Mouse (Mus musculus): ENCODE measurements at regions not wholly inside any gene's neighbourhood (a gene's known extent, or its start where the extent isn't known, plus 50 kb on each side); places are given as distances from the start of the nearest gene placed in this dataset.

- no peak for DNase-seq (ENCODE audit: low read depth, low spot score)
- Histone ChIP-seq H3K9me3 (ENCODE audit: control insufficient read depth, insufficient read depth, low read depth, low read length) (no peaks in the 10 kb centered on the region), H3K27ac (ENCODE audit: insufficient read depth, low read depth, low read length, poor library complexity, severe bottlenecking) (no peak overlapping the region; the same call in 1 of the 2 replicates), H3K4me1 (ENCODE audit: control insufficient read depth in 2 of 2, insufficient read depth in 2 of 2, low read length in 2 of 2, poor library complexity in 1 of 2) (no peaks in the 10 kb centered on the region), H3K36me3 (ENCODE audit: control insufficient read depth, insufficient read depth, low read length, poor library complexity, severe bottlenecking) (no peaks in the 10 kb centered on the region), H3K4me3 (ENCODE audit: insufficient read depth in 1 of 2, low read depth in 1 of 2, low read length in 2 of 2, poor library complexity in 1 of 2, severe bottlenecking in 1 of 2) (no peak overlapping the region), H3K9ac (ENCODE audit: insufficient read depth, low read depth, low read length, poor library complexity, severe bottlenecking) (no peak overlapping the region)
- in situ Hi-C loops (cut with MboI; ENCODE audit: low sequenced_read_pairs in 2 of 2, unreplicated experiment in 2 of 2), result loop anchor here in 1 of 2 experiments (25.0 kb wide), 2 partner anchors 265 to 415 kb away; partner anchors contain the start of gene Bcl2l14
- TF ChIP-seq ZNF384 (IDR thresholded peaks at IDR 0.05; ENCODE audit: low read depth, low read length), result no peak
- TF ChIP-seq MAFK (IDR thresholded peaks at IDR 0.05; ENCODE audit: insufficient read depth, low read depth, low read length), result no peak
- TF ChIP-seq ZC3H11A (IDR thresholded peaks at IDR 0.05; ENCODE audit: borderline replicate concordance, low read depth, low read length), result no peak
- no peak for TF ChIP-seq CHD2 (IDR thresholded peaks at IDR 0.05; ENCODE audit: low read depth, low read length)
- no peak for TF ChIP-seq HCFC1 (IDR thresholded peaks at IDR 0.05; ENCODE audit: borderline replicate concordance, insufficient read depth, low read length)
Observed at GRCm38 (mm10) chr6:133972054-133972705, 63.3 kb upstream of the Etv6 start.

- Histone ChIP-seq H3K9ac (ENCODE audit: insufficient read depth, low read depth, low read length, poor library complexity, severe bottlenecking) (no peak overlapping the region), H3K9me3 (ENCODE audit: control insufficient read depth, insufficient read depth, low read depth, low read length) (no peaks in the 10 kb centered on the region), H3K36me3 (ENCODE audit: control insufficient read depth, insufficient read depth, low read length, poor library complexity, severe bottlenecking) (no peaks in the 10 kb centered on the region), H3K4me1 (ENCODE audit: control insufficient read depth in 2 of 2, insufficient read depth in 2 of 2, low read length in 2 of 2, poor library complexity in 1 of 2) (no peaks in the 10 kb centered on the region), H3K27ac (ENCODE audit: insufficient read depth, low read depth, low read length, poor library complexity, severe bottlenecking) (no peak overlapping the region), H3K4me3 (ENCODE audit: insufficient read depth in 1 of 2, low read depth in 1 of 2, low read length in 2 of 2, poor library complexity in 1 of 2, severe bottlenecking in 1 of 2) (no peak overlapping the region)
- in situ Hi-C loops (cut with MboI; ENCODE audit: low sequenced_read_pairs in 2 of 2, unreplicated experiment in 2 of 2), result loop anchor here in 1 of 2 experiments (25.0 kb wide), 2 partner anchors 264 to 414 kb away; partner anchors contain the start of gene Bcl2l14
- DNase-seq (ENCODE audit: low read depth, low spot score), result no peak
- TF ChIP-seq ZNF384 (IDR thresholded peaks at IDR 0.05; ENCODE audit: low read depth, low read length), result no peak
- TF ChIP-seq HCFC1 (IDR thresholded peaks at IDR 0.05; ENCODE audit: borderline replicate concordance, insufficient read depth, low read length), result no peak
- TF ChIP-seq CHD2 (IDR thresholded peaks at IDR 0.05; ENCODE audit: low read depth, low read length), result no peak
Observed at GRCm38 (mm10) chr6:133973205-133973838, 62.2 kb upstream of the Etv6 start.

DNA sequence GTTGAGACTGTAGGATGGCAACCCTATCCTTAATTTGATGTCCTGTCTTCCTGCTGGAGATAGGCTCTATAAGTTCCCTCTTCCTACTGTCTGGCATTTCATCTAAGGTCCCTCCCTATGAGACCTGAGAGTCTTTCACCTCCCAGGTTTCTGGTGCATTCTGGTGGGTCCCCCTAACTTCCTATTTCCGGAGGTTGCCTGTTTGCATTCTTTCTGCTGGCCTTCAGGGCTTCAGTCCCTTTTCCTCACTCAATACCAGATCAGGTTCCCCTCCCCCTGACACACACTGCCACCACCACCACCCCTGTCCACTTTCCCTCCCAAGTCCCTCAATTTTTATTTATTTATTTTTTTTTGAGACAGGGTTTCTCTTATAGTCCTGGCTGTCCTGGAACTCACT lies 59.5 kb upstream of the Etv6 start:
- TF ChIP-seq HCFC1 (IDR thresholded peaks at IDR 0.05; ENCODE audit: borderline replicate concordance, insufficient read depth, low read length) (no peak), CHD2 (IDR thresholded peaks at IDR 0.05; ENCODE audit: low read depth, low read length) (no peak), MAFK (IDR thresholded peaks at IDR 0.05; ENCODE audit: insufficient read depth, low read depth, low read length) (no peak), ZC3H11A (IDR thresholded peaks at IDR 0.05; ENCODE audit: borderline replicate concordance, low read depth, low read length) (no peak), ZNF384 (IDR thresholded peaks at IDR 0.05; ENCODE audit: low read depth, low read length) (no peak)
- H3K36me3 ChIP-seq (ENCODE audit: control insufficient read depth, insufficient read depth, low read length, poor library complexity, severe bottlenecking), result no peaks in the 10 kb centered on the region
- in situ Hi-C loops (cut with MboI; ENCODE audit: low sequenced_read_pairs in 2 of 2, unreplicated experiment in 2 of 2), result no loop called here
- no peak for DNase-seq (ENCODE audit: low read depth, low spot score)
- no peak overlapping the region for H3K9ac ChIP-seq (ENCODE audit: insufficient read depth, low read depth, low read length, poor library complexity, severe bottlenecking)
- no peak overlapping the region for H3K27ac ChIP-seq (ENCODE audit: insufficient read depth, low read depth, low read length, poor library complexity, severe bottlenecking)
- no peaks in the 10 kb centered on the region for H3K4me1 ChIP-seq (ENCODE audit: control insufficient read depth in 2 of 2, insufficient read depth in 2 of 2, low read length in 2 of 2, poor library complexity in 1 of 2)
- H3K9me3 ChIP-seq (ENCODE audit: control insufficient read depth, insufficient read depth, low read depth, low read length), result no peaks in the 10 kb centered on the region
- no peak overlapping the region for H3K4me3 ChIP-seq (ENCODE audit: insufficient read depth in 1 of 2, low read depth in 1 of 2, low read length in 2 of 2, poor library complexity in 1 of 2, severe bottlenecking in 1 of 2)

GRCm38 (mm10) chr6:133976854-133977253 lies 58.6 kb upstream of the Etv6 start:
- H3K4me3 ChIP-seq (ENCODE audit: insufficient read depth in 1 of 2, low read depth in 1 of 2, low read length in 2 of 2, poor library complexity in 1 of 2, severe bottlenecking in 1 of 2), result no peak overlapping the region
- in situ Hi-C loops (cut with MboI; ENCODE audit: low sequenced_read_pairs in 2 of 2, unreplicated experiment in 2 of 2), result no loop called here

More at GRCm38 (mm10) chr6:133976854-133977253, 58.6 kb upstream of the Etv6 start:
- Histone ChIP-seq H3K9ac (ENCODE audit: insufficient read depth, low read depth, low read length, poor library complexity, severe bottlenecking) (no peak overlapping the region), H3K4me1 (ENCODE audit: control insufficient read depth in 2 of 2, insufficient read depth in 2 of 2, low read length in 2 of 2, poor library complexity in 1 of 2) (no peaks in the 10 kb centered on the region), H3K36me3 (ENCODE audit: control insufficient read depth, insufficient read depth, low read length, poor library complexity, severe bottlenecking) (no peaks in the 10 kb centered on the region), H3K27ac (ENCODE audit: insufficient read depth, low read depth, low read length, poor library complexity, severe bottlenecking) (no peak overlapping the region), H3K9me3 (ENCODE audit: control insufficient read depth, insufficient read depth, low read depth, low read length) (no peaks in the 10 kb centered on the region)
- DNase-seq (ENCODE audit: low read depth, low spot score), result no peak
- no peak for TF ChIP-seq CHD2 (IDR thresholded peaks at IDR 0.05; ENCODE audit: low read depth, low read length)
- no peak for TF ChIP-seq ZNF384 (IDR thresholded peaks at IDR 0.05; ENCODE audit: low read depth, low read length)
